Mouse (Mus musculus) lung, embryonic 16.5 days (tissue): ENCODE results near the gene N4bp2. TPM values are rescaled to one million over a fixed set of nuclear protein-coding genes. Genes with fewer than 3 reads are reported as not detected.
"Not testable (repeated sequence)": the region's sequence is repeated elsewhere in the genome, so short reads cannot be mapped to it uniquely, and the experiment has no call there.

ENCODE experiments used
- ATAC-seq: fragments of 200-750 bp; cut with Nextera tagmentation; 2 replicates; pipeline ENCODE4 v1.8.0; 2017; ENCODE audit warnings: low read depth, mild to moderate bottlenecking, moderate library complexity
- H3K27ac ChIP-seq: fragments of 300-500 bp; sonication (generic); 2 replicates; pipeline ENCODE4 v1.5.1; 2014; ENCODE audit warnings: mild to moderate bottlenecking, control low read depth, low read length
- H3K27me3 ChIP-seq: fragments of 300-500 bp; sonication (generic); 2 replicates; pipeline ENCODE4 v1.6.1; 2014; ENCODE audit warnings: low read depth, low read length, mixed read lengths; ENCODE audit not compliant: control insufficient read depth, insufficient read depth
- H3K36me3 ChIP-seq: fragments of 300-500 bp; sonication (generic); 2 replicates; pipeline ENCODE4 v1.6.1; 2014; ENCODE audit warnings: low read length; ENCODE audit not compliant: control insufficient read depth, insufficient read depth
- H3K4me1 ChIP-seq: fragments of 300-500 bp; sonication (generic); replicated peaks from 2 replicates; pipeline ENCODE4 v1.6.1; 2014; ENCODE audit warnings: low read length, mixed read lengths; ENCODE audit not compliant: control insufficient read depth, insufficient read depth
- H3K4me2 ChIP-seq: fragments of 300-500 bp; sonication (generic); 2 replicates; pipeline ENCODE4 v1.6.1; 2014; ENCODE audit warnings: low read depth, low read length, control low read depth
- H3K4me3 ChIP-seq: fragments of 300-500 bp; sonication (generic); 2 replicates; pipeline ENCODE4 v1.5.1; 2014; ENCODE audit warnings: mild to moderate bottlenecking, low read length, control low read depth
- H3K9ac ChIP-seq: fragments of 300-500 bp; sonication (generic); 2 replicates; pipeline ENCODE4 v1.6.1; 2014; ENCODE audit warnings: low read length, control low read depth
- H3K9me3 ChIP-seq: fragments of 300-500 bp; sonication (generic); 2 replicates; pipeline ENCODE4 v1.6.1; 2016; ENCODE audit warnings: low read length; ENCODE audit not compliant: control insufficient read depth
- WGBS: fragments of 180-500 bp; shearing (Covaris S2); extraction: QIAGEN DNeasy Blood & Tissue Kit; methylation state at CpG from one replicate; pipeline ENCODE4 v1.1.7; 2014; 5-methylcytosine and 5-hydroxymethylcytosine counted together
- polyA plus RNA-seq: library from polyadenylated mRNA; unstranded; fragments of >200 nt; fragmentation: Nextera tagmentation; extraction: Ambion mirVana; gene quantifications from 2 replicates; pipeline ENCODE4 v1.2.1, GENCODE M21; 2015

N4bp2 gene
- polyA plus RNA-seq, 1 experiment from 2014 or later: 16.4 TPM

DNA sequence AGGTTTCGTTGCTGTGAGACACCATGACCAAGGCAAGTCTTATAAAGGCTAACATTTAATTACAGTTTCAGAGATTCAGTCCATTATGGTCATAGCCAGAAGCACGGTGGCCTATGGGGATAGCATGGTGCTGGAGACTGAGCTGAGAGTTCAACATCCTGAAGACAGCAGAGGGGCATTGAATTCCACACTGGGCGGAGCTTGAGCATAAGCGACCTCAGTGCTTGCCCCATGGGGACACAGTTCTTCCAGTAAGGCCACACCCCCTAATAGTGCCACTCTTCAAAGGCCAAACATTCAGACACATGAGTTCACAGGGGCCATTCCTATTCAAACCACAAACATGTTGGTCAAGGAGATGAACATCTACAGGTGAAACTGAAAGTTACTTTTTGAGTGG lies 12.8 kb downstream of the N4bp2 start:
- WGBS: 77% methylated on average over 4 of the region's 4 CpGs
- H3K27me3 ChIP-seq: no peaks in the 10 kb centered on the region
- no peak for ATAC-seq
- H3K9me3 ChIP-seq: no peaks in the 10 kb centered on the region
- no peak overlapping the region for H3K4me3 ChIP-seq
- H3K36me3 ChIP-seq: peaks cover 14% of the 10 kb centered on the region; the same call in 1 of the 2 replicates
- H3K4me2 ChIP-seq: no peak overlapping the region
- H3K9ac ChIP-seq: no peak overlapping the region
- no peak overlapping the region for H3K27ac ChIP-seq
- H3K4me1 ChIP-seq: no peaks in the 10 kb centered on the region

DNA sequence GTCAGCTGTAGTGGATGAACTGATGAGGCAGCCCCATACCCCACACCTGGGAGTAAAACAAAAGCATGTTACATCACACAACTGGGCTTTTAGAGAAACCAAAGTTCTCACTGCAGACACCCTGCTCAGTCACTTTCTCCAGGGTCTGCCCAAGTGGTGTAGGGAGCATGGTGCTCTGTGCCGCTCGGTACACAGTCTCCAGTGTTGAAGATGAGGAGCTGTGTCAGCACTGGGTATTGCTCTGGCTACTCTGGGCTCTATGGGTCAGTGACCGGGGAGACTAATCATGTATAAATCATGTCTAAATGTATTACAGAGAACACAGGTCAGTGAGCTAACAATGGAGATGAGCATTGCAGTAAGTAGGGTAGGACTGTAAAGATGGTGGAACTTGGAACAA lies 13.6 kb downstream of the N4bp2 start:
- Histone ChIP-seq H3K36me3 (peaks cover 14% of the 10 kb centered on the region; the same call in 1 of the 2 replicates), H3K9ac (no peak overlapping the region), H3K4me2 (no peak overlapping the region), H3K27me3 (no peaks in the 10 kb centered on the region), H3K4me3 (no peak overlapping the region), H3K9me3 (no peaks in the 10 kb centered on the region), H3K4me1 (no peaks in the 10 kb centered on the region), H3K27ac (no peak overlapping the region)
- 93% methylated on average over 3 of the region's 3 CpGs for WGBS
- no peak for ATAC-seq

DNA sequence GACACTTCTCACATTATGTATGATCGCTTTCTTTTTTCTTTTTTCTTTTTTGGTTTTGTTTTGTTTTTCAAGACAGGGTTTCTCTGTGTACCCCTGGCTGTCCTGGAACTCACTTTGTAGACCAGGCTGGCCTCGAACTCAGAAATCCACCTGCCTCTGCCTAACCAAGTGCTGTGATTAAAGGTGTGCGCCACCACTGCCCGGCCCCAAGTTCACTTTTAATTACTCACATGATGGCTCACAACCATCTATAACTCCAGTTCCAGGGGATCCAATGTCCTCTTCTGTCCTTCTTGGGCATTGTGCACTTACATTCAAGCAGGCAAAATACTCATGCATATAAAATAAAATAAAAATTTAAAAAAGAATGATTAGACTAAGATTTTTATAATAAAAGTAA lies 15.7 kb downstream of the N4bp2 start:
- H3K4me1 ChIP-seq, H3K27ac ChIP-seq, ATAC-seq, H3K4me3 ChIP-seq, H3K9me3 ChIP-seq, H3K27me3 ChIP-seq, H3K4me2 ChIP-seq, H3K9ac ChIP-seq: not testable (repeated sequence)
- WGBS: 93% methylated on average over 4 of the region's 4 CpGs
- peaks cover 11% of the 10 kb centered on the region; the same call in 1 of the 2 replicates for H3K36me3 ChIP-seq

DNA sequence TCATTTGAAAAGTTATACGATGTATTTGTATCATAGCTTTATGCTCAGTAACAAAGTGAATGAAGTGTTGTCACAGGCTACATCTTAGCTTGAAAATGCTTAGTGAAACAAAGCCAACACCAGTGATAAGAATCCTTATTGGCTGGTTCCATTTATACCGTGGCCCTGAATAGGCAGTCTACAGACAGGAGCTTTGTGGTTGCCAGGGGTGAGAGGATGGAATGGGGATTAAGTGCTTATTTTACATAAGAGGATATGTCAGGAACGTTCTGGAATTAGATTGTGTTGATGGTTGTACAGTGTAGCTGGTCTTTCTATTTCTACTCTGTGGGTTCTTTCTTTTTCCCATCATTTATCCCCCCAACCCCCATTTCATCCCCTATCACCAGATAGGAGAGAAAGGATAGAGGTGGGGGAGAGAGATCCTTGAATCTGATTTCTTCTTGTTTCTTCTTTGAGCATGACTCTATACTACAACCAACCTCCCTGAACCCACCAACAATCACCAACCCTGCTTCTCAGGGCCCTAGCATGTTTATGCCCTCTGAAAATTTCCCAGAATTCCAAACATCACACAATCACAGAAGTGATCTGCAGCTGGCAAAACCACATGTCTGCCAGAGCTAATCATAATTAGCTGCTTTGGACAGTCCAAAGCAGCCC lies 16.2 kb downstream of the N4bp2 start:
- Histone ChIP-seq H3K4me1 (no peaks in the 10 kb centered on the region), H3K9ac (no peak overlapping the region), H3K27me3 (no peaks in the 10 kb centered on the region), H3K4me3 (no peak overlapping the region), H3K36me3 (peaks cover 11% of the 10 kb centered on the region; the same call in 1 of the 2 replicates), H3K4me2 (no peak overlapping the region), H3K27ac (no peak overlapping the region), H3K9me3 (no peaks in the 10 kb centered on the region)
- ATAC-seq: no peak
- WGBS: 71% methylated on average over 3 of the region's 3 CpGs

DNA sequence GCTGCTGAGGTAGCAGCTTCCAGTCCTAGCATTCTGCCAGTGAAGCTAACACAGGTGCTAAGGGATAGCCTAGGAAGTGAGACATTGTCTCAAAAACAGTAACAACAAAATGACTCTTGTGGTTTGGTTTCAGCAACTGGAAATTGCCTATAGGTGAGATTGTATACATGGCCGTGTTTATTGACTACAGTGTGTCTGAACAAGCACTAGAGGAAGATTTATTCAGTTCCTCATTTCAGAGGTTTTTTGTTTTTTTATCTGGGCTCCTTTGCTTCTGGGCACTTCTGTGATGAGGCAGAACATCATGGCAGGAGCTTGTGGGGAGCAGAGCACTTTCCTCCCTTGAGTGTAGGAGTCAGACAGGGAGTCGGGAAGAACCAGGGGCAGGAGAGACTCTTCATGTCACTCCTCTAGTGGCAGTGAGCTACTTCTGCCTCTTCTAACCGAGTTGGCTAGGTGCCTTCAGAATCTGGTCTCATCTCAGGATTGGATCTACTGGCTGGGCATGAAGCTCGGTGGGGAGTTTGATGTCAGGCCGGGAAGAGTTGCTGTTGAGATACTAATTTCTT lies 17.9 kb downstream of the N4bp2 start:
- no peak overlapping the region for H3K4me3 ChIP-seq
- no peaks in the 10 kb centered on the region for H3K4me1 ChIP-seq
- no peak overlapping the region for H3K27ac ChIP-seq
- ATAC-seq: no peak
- H3K9me3 ChIP-seq: no peaks in the 10 kb centered on the region
- H3K9ac ChIP-seq: no peak overlapping the region
- no peaks in the 10 kb centered on the region for H3K27me3 ChIP-seq
- no peak overlapping the region for H3K4me2 ChIP-seq
- WGBS: 74% methylated on average over 5 of the region's 5 CpGs
- H3K36me3 ChIP-seq: peaks cover 5% of the 10 kb centered on the region; the same call in 1 of the 2 replicates

DNA sequence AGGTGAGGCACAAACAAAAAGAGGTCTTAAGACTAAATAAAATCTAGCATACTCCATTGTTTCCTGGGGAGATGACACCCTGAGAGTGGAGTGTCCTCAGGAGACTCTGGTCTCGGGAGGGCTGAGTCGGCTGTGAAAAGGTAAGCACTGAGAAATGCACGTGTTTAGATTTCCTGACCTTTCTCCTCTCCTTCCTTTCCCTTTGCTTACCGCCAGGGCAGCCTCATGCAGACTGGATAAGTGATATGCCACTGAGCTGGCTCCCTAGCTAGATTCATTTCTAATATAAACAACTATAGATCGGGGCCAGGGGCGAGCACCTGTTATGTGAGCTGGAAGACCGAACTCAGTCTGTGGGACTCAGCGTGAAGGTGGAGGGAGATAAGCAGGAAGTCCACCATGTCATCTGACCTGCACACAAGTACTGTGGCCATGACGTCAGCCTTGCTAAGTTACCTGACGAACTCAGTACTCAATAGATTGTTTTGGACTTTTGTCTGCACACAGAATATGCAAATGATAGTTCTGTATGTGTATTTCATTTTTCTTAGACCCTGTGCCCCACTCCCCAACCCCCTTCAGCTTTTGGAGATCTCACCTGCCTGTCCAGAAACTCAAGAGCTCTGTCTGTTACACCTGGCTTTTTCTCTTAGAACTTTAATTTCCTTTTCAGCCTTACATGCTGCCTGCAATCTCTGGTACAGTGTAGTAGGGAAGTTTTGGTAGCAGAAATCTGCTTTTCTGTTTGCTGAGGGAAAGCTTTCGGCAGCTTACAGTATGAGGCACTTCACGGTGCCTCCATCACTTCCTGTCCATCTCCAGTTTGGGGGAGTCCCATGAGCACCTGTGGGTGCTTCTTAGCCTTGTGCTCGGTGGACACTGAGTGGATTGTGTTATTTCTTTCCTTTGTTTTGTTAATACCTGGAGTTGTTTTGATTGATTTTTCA lies 18.7 kb downstream of the N4bp2 start:
- Histone ChIP-seq H3K9ac (no peak overlapping the region), H3K4me2 (no peak overlapping the region), H3K4me3 (no peak overlapping the region), H3K9me3 (no peaks in the 10 kb centered on the region), H3K4me1 (no peaks in the 10 kb centered on the region), H3K27ac (no peak overlapping the region), H3K36me3 (no peaks in the 10 kb centered on the region), H3K27me3 (no peaks in the 10 kb centered on the region)
- ATAC-seq: no peak
- 69% methylated on average over 13 of the region's 13 CpGs for WGBS

DNA sequence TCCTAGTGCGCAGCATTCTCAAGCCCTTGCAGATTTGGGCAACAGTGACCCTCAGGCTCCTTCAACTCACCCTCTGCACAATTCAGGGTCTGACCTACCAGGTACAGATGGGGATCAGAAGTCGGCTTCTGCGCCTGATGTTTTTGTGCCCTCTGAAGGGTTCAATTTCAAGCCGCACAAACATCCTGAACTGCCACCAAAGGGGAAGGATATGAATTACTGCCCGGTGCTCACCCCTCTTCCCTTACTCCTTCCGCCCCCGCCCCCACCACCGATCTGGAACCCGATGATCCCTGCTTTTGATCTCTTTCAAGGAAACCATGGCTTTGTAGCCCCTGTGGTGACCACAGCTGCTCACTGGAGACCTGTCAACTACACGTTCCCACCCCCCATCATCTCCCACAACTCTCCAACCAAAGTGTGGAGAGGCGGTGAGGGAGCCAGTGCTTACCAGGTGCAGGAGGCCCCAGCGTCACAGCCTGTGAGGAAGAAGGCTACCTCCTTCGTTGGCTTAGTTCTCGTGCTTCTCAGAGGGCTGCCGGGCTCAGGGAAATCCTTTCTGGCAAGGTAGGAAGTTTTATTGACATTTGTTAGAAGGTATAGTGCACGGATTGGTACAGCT lies 27.4 kb downstream of the N4bp2 start:
- H3K9ac ChIP-seq: no peak overlapping the region
- no peak for ATAC-seq
- H3K27me3 ChIP-seq: no peaks in the 10 kb centered on the region
- H3K36me3 ChIP-seq: peaks cover 16% of the 10 kb centered on the region
- H3K9me3 ChIP-seq: no peaks in the 10 kb centered on the region
- no peak overlapping the region for H3K27ac ChIP-seq
- no peak overlapping the region for H3K4me3 ChIP-seq
- no peak overlapping the region for H3K4me2 ChIP-seq
- 64% methylated on average over 16 of the region's 16 CpGs for WGBS
- H3K4me1 ChIP-seq: no peaks in the 10 kb centered on the region

DNA sequence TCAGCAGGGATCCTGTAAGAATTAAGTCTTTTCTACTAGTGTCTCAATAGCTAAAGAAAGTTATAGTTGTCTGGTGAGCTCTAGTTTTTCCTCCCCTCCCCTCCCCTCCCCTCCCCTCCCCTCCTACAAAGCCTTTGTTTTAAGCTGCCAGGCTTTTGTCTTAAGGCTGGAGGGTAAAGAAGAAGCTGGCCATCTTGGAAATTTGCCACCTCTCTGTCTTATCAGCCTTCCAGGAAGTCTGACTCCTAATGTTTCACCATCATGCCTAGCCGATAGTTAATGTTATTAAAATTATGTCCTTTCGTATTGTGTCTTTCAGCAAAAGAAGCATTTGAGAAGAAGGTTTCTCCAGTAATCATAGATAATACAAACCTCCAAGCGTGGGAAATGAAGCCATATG lies 30.9 kb downstream of the N4bp2 start:
- ATAC-seq: no peak
- Histone ChIP-seq H3K4me3 (no peak overlapping the region), H3K36me3 (peaks cover 23% of the 10 kb centered on the region), H3K4me1 (no peaks in the 10 kb centered on the region), H3K9ac (no peak overlapping the region), H3K27me3 (no peaks in the 10 kb centered on the region), H3K27ac (no peak overlapping the region), H3K4me2 (no peak overlapping the region), H3K9me3 (no peaks in the 10 kb centered on the region)
- WGBS: 57% methylated on average over 3 of the region's 3 CpGs

DNA sequence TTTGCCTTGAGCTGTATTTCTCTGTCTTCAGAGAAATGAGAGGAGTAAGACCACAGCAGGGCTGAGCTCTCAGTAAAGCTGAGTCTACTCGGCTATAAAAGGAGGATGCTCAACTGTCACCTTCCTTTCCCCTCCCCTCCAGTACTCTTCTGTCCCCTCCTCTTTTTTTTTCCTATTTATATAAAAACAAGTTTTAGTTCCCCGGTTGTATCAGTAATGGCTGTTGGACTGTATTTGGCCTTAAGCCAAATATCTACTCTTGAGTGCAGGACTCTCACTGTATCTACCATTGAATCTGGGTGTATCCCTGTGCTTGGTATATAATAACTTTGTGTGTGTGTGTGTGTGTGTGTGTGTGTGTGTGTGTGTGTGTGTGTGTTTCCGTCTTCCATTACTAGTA lies 31.4 kb downstream of the N4bp2 start:
- no peak overlapping the region for H3K9ac ChIP-seq
- H3K4me3 ChIP-seq: no peak overlapping the region
- 47% methylated on average over 3 of the region's 3 CpGs for WGBS
- no peaks in the 10 kb centered on the region for H3K4me1 ChIP-seq
- no peaks in the 10 kb centered on the region for H3K27me3 ChIP-seq
- ATAC-seq: no peak
- no peak overlapping the region for H3K4me2 ChIP-seq
- no peaks in the 10 kb centered on the region for H3K9me3 ChIP-seq
- H3K27ac ChIP-seq: no peak overlapping the region
- peaks cover 23% of the 10 kb centered on the region for H3K36me3 ChIP-seq
